Mouse (Mus musculus): ENCODE data around the gene Cirbp.

Cirbp gene

DNA sequence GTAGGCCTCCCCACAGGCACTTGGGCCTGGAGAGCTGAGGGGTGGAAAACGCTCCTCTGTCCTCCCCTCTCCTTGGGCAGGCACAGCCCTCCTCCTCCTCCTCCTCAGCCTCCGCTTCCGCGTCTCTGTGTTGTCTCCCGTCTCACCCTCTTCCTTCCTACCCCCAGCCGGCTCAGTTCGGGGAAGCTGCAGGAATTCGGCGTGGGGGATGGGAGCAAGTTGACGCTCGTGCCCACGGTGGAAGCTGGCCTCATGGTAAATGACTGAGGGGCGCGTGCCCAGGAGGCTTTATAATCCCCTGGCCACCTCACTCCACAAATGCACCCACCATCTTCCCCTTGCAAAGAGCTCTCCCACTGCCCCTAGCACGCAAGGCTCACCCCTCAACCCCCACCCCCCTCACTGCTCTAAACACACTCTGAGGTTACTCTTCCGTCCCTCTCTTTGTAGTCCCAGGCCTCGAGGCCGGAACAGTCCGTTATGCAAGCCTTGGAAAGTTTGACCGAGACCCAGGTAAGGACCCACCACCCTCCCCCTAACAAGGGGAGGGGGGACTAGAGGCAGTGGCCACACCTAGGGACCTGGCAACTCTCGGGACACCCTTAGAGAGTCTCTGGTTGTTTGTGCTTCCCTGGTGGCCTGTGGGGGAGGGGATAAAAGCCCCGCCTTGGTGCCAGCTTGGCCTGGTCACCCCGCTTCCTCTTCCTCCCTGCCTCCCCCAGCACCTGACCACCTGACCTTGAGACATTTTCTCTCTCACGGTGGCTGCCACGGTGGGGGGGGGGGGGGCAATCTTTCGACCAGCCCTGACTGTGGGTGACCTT lies 14.4 kb upstream of the Cirbp start:
- DNase-seq, result peak; percentile 80

DNA sequence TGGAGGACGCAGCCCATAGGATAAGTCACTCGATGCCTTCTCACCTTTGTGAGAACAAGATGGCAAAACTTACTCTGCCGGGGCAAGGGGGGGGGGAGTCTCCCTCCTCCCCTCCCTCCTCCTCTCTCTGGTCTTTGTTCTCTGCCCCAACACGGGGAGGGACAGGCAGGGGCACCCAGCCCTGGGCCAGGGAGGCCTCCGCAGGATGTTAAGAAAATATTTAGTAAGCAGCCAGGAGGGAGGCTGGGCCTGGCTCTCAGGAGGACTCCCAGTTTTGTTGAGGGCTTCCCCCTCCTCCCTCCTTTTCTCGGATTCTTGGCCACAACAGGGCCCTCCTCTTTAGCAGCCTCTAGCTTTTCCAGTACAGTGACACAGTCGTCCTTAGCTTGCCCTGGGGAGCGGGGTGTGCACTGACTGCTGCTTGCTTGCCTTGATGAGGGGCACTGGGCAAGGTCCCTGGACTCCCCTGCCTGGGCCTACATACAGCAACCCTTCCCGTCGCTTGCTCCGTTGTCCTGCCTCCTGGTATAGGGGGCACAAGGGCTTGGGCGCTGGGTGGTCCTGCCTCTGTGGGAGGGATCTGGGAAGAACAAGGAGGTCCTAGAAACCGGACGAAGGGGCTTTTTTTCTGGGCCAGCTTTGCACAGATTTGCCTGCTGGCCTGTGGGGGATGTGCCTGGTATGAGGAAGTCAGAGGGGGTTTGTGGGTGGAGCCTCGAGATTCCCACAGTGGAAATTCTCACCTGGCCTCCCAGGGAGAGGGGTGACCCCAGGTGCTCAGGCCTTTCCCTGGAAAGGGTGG lies 13.5 kb upstream of the Cirbp start:
- no peak for DNase-seq

DNA sequence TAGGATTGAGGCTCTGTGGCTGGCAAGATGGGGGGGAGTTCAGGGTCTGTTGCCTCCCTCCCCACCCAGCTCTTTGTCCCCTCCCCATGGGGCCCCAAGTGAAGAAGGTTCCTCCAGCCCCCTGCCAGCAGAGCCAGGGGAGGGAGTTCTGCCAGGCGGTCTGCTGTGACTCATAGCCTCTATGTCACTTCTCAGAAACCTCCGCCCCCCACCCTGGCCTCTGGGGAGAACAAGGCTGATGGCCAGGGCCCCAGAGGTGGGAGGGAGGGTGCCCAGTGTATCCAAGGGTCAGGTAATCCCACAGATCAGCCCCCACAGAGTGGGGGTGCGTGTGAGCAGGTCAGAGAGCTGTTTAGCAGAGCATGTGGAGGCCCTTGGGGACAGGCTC lies 12.9 kb upstream of the Cirbp start:
- no peak for DNase-seq

DNA sequence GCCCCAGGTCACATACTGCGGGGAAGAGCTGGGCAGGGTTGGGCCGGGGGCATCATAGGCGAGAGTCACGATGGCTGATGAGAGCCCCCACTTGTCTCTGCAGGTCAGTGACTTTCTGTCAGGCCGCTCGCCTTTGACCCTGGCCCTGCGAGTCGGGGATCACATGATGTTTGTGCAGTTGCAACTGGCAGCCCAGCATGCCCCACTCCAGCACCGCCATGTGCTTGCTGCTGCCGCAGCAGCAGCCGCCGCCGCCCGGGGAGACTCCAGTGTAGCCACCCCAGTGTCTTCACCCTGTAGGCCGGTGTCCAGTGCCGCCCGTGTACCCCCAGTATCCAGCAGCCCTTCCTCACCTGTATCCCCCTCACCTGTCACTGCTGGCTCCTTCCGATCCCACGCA lies 12.1 kb upstream of the Cirbp start:
- no peak for DNase-seq

DNA sequence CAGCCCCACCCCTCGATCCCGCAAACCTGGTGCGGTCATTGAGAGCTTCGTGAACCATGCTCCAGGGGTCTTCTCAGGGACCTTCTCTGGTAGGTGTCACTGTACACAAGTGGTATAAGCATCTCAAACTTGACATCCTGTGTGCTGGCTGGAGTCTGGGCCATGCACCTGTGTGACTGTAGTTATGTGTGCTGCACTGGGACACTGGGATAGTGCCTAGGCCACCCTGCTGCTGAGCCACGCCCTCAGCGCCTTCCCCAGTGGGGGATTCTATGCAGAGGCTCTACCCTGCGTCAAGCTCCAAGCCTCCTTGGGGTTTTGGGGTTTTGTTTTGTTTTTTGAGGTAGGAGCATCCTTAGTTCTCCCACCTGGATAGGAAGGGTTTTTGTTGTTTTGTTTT lies 11.4 kb upstream of the Cirbp start:
- DNase-seq, result no peak

DNA sequence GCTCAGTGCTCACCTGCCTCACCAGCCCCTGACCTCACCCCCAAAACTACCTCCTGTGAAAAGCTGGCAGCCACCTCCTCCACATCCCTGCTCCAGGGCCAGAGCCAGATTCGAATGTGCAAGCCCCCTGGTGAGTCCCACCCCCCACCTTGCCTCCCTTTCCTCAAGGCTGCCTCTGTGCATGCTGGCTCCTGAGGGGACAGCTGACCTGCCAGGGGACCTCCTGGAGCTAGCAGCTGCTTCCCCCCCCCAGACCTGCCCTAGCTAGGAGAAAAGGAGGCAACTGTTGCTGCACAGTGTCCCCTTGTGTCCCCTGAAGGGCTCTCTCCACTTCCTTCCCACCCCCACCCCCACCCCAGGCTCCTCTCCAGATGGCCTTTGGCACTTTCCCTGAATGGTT lies 10.5 kb upstream of the Cirbp start:
- no peak for DNase-seq

DNA sequence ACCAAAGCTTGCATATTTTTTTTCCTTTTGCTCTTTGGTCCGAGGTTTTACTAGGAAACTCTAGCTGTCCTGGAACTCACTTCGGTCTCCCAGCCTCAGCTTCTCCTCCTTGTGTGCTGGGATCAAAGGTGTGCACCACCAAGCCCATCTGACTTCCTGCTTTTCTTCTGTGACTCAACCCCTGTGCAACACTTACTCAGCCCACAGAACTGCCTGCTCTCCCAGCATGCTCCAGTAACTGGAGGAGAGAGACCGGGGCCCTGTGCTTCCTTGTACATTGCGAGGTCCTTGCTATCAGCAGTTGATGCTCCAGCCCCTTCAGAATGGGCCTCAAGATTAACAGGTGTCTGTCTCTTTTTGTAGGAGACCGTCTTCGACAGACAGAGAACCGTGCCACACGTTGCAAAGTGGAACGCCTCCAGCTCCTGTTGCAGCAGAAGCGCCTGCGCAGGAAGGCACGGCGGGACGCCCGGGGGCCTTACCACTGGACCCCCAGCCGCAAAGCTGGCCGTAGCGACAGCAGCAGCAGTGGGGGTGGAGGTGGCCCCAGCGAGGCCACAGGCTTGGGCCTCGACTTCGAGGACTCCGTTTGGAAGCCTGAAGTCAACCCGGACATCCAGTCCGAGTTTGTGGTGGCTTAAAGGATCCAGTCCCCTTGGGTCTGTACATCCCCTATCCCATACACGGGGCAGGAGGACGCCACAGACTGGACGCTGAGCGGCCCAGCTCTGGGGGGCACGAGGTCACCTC lies 9.6 kb upstream of the Cirbp start:
- DNase-seq, result no peak

DNA sequence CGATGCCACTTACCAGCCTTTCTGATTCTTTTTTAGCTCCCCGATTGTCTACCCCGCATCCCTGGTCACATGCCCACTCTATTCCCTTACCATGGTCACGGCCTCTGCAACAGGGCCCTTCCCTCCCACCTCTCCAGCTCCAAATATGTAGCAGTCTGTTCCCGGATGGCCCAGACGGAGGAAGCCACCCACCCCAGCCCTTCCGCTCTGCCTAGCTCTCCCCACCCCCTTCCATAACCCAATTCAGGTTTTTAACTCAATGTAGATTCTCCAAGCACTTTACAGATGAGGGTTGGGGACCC lies 9.1 kb upstream of the Cirbp start:
- DNase-seq, result no peak

DNA sequence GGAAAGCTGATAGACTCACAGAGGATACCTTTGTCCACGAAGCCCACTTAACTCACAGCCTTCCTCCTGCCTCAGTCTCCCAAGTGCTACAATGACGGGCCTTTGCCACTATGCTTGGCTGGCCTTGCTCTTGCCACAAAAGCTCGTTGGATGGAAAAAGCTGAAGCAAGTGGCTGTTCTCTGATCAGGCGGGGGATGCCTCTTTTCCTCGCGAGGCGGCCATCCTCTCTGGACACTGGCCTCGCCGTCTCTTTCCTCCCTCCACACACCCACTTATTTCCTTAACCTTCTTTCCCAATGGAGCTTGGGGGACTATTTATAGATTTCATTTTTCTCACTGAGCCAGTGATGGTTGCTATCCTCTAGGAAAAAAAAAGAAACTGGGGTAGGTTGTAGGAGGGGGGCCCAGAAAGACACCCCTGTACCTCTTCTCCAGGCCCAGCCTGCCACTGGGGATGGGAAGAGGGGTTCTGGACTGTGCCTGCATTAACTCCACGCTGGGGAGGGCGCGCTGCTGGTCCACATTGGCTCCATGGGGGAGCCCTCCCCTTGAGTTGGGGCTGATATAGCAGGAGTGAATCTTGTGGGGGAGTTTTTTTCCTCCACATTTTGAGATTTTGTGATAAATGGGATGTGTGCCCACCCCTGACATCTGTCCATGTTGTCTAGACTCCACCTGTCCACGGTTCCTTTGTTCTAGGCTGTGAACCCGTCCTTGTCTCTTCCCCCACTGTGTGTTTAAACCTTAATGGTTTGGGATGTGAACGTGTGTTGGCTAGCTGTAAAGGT lies 8.4 kb upstream of the Cirbp start:
- DNase-seq, result no peak

DNA sequence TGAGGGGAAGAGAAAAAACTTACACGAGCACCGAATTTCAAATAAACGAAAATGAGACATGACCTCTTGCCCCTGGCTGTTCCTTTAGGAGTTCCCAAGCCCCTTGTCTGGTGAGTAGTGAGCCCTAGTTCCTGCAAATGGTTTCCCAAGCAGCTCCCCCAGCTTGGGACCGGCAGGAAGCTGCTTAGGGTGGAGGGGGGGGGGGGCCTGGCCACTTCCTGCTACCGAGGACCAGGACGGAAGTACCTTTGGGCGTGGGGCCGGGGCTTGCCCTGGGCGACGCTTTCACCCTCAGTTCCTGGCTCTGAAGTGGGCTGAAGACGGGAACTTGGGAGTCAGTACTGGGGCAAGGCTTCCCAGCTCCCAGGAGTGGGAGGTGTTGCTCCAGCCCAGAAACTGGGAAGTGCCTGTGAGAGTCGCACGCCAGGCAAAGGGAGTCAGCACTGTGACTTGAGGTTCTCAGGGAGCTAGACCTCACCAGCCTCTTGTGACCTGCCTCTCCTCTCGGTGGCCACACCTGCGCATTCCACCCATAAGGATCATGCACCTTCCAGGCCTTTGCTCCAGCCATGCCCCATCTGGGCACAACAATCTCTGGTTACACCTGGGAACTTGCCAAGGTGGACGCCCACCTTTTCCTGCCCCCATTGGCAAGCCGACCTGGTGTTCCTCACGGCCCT lies 7.3 kb upstream of the Cirbp start:
- DNase-seq, result peak; percentile 46

DNA sequence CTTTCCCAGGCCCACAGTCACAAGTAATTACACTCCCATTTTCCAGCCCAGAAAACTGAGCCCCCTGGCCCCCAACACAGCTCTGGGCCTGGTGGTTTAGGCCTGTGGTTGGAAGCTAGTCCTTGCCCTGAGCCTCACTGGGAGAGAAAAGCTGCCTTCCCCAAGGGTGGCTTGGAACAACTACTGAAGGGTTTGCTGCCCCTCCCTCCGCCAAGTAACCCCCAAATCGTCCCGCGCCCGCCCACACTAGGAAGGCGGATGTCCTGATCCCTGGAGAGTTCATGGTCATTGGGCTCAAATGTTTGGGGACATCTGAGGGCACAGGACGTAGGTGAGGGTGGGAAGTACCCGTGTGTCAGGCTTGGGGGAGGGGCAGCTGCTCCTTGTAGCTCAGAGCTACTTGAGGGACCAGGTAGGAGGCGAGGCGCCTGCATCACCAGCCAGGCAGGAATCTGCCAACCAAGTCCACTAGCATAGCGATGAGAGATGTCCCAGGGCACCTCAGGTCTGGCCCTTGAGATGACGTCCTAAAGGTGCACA lies 6.7 kb upstream of the Cirbp start:
- peak; percentile 68 for DNase-seq

DNA sequence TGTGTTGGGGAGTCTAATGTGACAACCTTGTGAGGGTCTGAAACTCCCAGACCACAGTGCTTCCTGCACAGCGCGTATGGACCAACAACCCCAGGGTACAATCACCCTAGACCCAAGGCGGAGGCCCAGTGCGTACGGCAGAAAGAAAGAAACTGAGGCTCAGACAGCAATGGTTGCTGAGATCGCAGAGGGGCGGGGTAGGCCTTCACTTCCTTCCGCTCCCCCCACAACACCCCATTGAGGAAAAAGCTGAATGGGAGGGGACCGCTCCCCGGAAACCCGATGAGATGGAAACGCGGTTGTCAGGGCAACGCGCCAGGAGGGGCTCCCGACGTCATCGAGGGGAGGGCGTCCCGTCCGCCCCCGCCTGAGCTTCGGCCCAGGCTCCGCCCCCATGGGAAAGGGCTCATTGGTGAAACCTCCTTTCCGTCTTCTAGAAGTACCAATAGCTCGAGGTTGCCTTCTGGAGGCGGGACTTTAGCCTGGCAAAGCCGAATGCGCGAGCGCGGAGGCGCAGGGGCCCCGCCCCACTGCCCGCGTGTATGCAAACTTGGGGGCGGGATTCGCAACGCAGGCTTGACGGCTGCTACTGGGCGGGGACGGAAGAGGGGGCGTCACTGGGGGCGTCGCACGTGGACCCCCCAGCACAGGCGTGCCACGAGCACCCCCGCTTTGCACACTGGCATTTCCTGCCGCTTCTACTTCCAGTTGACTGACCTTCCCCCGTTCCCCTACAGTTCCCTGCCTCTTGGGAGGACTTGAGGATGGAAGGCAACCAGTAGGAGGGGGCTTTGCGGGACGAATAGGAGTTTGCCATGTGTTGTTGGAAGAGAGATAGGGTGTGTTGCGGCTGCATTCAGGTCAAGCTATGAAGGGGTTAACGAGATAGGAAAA lies 6.0 kb upstream of the Cirbp start:
- DNase-seq, result peak; percentile 99

DNA sequence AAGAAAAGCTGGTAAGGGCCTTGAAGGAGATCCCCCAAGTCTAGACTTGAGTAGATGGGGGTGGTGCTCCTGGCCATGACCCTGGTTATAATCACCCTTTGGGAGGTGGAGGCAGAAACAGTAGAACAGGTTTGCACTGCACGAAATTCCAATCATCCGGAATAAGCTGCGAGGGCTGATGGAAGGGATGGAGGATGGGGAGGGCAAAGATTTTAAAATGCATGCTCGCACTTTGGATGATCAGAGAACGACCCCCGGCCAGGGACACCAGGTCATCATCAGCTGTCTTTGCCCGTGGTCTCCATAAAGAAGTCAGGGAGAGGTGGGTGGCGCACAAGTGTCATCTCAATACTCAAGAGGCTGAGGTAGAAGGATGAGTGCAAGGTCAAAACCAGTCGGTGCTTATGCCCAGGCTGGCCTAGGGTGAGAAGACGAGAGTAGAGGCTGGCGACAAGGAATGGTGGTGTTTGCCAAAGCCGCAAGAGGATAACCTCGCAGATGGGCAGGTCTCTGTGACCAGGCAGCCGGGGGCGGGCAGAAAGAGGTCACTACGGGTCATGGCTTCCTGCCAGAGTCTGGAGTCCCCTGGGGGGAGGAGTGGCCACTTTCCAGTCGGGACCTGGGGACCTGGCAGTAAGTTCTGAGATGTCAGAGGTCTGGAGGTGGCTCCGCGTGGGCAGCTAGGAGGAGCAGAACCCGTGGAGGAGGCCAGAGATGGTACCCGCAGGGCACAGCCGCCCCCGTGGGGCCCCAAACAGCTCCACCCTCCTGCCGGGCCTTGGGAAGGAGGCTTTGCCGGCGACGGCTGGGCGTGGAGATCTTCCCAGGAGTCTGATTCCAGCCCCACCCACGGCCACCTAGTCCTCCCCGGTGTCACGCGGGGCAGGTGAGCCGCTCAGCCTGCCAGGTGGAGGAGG lies 5.1 kb upstream of the Cirbp start:
- peak; percentile 63 for DNase-seq

DNA sequence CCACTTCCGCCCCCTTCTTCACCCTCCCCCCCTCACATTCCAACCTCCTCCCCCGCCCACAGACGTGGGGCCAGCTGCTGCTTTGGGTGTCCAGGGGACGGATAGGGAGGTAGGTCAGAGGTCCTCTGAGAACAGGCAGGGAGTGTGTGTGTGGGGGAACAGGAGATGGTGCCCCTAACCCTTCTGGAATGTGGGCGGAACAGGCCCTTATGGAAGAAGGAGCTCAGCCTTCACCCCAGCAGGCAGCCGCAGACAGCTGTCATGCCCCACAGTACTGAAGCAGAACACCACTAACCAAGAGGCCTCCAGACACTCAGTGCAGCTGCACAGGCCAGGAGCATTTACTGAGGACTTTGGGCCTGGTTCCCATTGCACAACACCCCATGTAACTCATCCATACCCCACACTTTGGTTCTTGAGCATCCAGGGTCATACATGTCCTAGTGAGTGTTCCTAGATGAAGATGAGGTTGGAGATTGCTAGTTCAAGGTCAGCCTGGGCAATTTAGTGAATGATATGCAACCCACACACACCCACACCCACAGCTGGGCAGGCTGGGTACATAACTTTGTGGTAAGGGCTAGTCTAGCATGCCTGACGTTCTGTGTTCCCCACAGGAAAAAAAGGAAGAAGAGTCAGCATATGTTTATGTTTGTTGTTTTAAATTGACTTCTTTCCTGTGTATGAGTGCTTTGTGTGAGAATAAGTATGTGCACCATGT lies 4.1 kb upstream of the Cirbp start:
- no peak for DNase-seq

DNA sequence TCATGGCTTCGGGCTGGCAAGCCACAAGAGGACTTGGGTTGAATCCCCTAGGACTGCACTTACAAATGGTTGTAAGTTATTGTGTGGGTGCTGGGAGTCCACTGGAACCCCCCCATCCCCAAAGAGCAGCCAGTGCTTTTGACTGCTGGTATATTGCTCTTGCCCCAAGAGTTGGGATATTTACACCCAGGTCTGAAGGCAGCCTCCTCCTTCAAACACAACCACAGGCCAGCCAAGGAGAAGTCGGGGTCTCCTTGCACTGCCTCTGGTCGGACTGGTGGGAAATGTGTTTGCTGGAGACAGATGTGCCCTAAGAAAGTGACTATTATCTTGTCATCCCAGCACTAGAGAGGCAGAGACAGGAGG lies 3.6 kb upstream of the Cirbp start:
- no peak for DNase-seq

DNA sequence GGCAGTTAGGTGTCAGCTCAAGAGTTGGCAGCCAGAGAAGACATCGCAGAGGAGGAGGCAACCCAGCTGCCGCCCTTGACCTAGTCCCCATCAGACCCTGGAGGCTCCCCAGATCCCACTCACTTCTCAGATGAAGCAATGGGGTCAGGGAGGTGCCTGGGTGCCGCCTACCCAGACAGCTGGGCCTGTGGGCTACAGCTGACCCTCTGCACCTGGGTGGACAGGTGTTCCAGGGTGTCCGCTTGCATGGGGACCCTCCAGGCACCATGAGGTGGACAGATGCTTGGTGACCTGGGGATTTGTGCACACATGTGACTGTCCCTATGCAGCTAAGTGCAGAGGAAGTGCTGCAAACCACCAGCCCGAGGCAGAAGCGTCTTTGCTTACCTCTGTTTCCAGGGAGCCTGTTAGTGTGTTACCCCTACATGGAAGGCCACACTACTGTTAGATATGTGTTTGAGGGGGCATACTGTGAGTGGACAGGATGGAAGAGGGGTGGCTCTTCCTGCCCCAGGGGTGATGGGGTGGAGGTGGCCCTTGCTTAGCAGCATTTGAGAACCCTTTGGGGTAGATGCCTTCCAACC lies 3.0 kb upstream of the Cirbp start:
- DNase-seq, result no peak

DNA sequence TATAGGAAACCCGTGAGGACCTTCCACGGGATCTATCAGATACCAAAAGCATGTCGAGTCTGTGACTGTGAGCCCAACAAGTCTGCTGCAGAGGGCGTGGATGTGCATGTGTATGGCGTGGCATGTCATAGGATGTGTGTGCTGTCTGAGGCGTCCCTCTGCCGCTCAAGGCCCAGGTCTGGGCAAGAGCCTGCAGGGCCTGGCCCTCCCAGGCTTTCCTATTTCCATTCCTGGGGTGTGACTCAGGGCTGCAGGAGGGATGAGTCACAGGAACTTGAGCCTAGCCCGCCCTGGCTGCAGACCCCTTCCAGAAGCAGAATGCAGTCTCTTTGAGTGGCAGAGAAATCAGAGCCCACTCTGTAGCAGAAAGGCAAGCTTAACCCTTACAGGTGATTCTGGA lies 2.1 kb upstream of the Cirbp start:
- peak; percentile 17 for DNase-seq

DNA sequence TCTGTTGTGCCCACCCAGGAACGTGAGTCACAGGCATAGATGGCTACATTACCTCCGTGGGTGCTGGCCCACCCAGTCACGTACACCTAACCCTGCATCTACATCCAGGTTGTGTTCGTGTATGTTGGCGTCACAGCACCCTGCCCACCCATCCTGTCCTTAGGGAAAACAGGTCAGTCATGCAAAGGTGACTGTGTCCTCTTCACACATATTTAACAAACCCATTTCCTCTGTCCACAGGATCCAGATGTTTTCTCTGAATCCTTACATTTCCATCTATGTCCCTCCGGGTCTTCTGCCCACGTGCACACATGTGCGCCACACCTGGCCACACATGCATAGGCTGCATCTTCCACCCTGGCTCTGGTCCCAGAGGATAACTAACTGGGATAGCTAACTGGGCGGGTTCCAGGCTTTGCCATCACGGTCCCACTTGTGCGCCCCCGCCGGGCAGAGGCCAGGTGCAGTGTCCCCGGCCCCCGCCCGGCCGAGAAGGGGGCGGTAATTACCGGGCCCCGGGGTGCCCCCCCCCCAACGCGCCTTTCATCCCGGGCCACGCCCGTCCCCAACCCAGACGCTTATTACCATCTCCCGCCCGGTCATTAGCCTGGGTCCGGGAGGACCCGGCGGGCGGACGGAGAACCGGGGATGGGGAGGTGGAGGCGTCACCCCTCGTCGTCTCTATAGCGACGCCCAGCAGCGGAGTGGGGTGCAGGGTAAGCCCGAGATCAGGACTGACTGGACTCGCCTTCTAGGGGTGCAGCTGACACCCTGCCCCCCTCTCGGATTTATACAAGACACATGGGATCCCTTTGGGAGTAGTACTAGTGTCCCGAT lies 1.4 kb upstream of the Cirbp start:
- peak; percentile 55 for DNase-seq

Measured in right cerebral cortex, postnatal 14 days (tissue).